ENCODE assay signal across 10 mouse cellular contexts in genomic region chr19:40434042-40434869, GRCm38 (mm10).
DNase-seq lines count a peak whose midpoint lies in the region; ATAC-seq lines count a peak whose summit lies in the region.
"Had no signal": no experiment of that assay in that cellular context is flagged by ENCODE, and none has a peak within 500 bp of the region (broad histone marks: within the 10 kb centered on the region; RNA-seq: fewer than 3 reads in every experiment).

No protein-coding gene starts in this region.

- H3K36me3 ChIP-seq in heart, embryonic 12.5 days = no peaks in the 10 kb centered on the region
- H3K36me3 ChIP-seq in hindbrain, embryonic 11.5 days (ENCODE audit: control insufficient read depth, insufficient read depth, low read length) = no peaks in the 10 kb centered on the region
- no peaks in the 10 kb centered on the region for H3K36me3 ChIP-seq in neural tube, embryonic 12.5 days
- H3K36me3 ChIP-seq: lung, embryonic 15.5 days had no signal

- H3K4me2 ChIP-seq in heart, embryonic 12.5 days = no peak overlapping the region
- no peak overlapping the region for H3K4me2 ChIP-seq in hindbrain, embryonic 11.5 days (replicated peaks; ENCODE audit: low read depth, low read length)
- H3K4me2 ChIP-seq in neural tube, embryonic 12.5 days (replicated peaks) = no peak overlapping the region
- H3K4me2 ChIP-seq: lung, embryonic 15.5 days had no signal

- peak overlapping the region; percentile 90 for H3K27ac ChIP-seq in heart, embryonic 12.5 days (ENCODE audit: poor library complexity, severe bottlenecking)
- peak overlapping the region; percentile 61; the same call in 1 of the 2 replicates for H3K27ac ChIP-seq in hindbrain, embryonic 11.5 days (ENCODE audit: low read depth, low read length)
- no peak overlapping the region; the same call in 1 of the 2 replicates for H3K27ac ChIP-seq in neural tube, embryonic 12.5 days
- H3K27ac ChIP-seq: lung, embryonic 15.5 days had no signal

- WGBS in heart, embryonic 12.5 days = 88% methylated on average over 10 of the region's 10 CpGs
- WGBS in hindbrain, embryonic 11.5 days = 64% methylated on average over 10 of the region's 10 CpGs
- 59% methylated on average over 10 of the region's 10 CpGs for WGBS in neural tube, embryonic 12.5 days

- no peak overlapping the region for H3K4me3 ChIP-seq in heart, embryonic 12.5 days
- no peak overlapping the region for H3K4me3 ChIP-seq in hindbrain, embryonic 11.5 days (ENCODE audit: low read depth, low read length)
- no peak overlapping the region for H3K4me3 ChIP-seq in neural tube, embryonic 12.5 days
- H3K4me3 ChIP-seq: lung, embryonic 15.5 days had no signal

- no peaks in the 10 kb centered on the region for H3K27me3 ChIP-seq in heart, embryonic 12.5 days (replicated peaks)
- no peaks in the 10 kb centered on the region for H3K27me3 ChIP-seq in hindbrain, embryonic 11.5 days (ENCODE audit: control insufficient read depth, insufficient read depth, low read length)
- H3K27me3 ChIP-seq in neural tube, embryonic 12.5 days (replicated peaks) = no peaks in the 10 kb centered on the region
- H3K27me3 ChIP-seq: lung, embryonic 15.5 days had no signal

- H3K4me1 ChIP-seq in heart, embryonic 12.5 days (replicated peaks) = peaks cover 86% of the 10 kb centered on the region
- H3K4me1 ChIP-seq in hindbrain, embryonic 11.5 days (replicated peaks; ENCODE audit: control insufficient read depth, insufficient read depth, low read length) = 0 out of 2 replicates have a peak, but pooled peaks cover 3% of the 10 kb centered on the region
- H3K4me1 ChIP-seq in neural tube, embryonic 12.5 days = peaks cover 22% of the 10 kb centered on the region

- no peak for ATAC-seq in heart, embryonic 12.5 days (ENCODE audit: insufficient number of reproducible peaks, low FRiP score)
- peak; percentile 93 for ATAC-seq in hindbrain, embryonic 11.5 days (ENCODE audit: low FRiP score)
- peak; percentile 94 for ATAC-seq in neural tube, embryonic 12.5 days (ENCODE audit: low FRiP score, low read depth)

- no peak overlapping the region for H3K9ac ChIP-seq in heart, embryonic 12.5 days
- H3K9ac ChIP-seq in hindbrain, embryonic 11.5 days (ENCODE audit: low read depth, low read length) = no peak overlapping the region
- no peak overlapping the region for H3K9ac ChIP-seq in neural tube, embryonic 12.5 days
- H3K9ac ChIP-seq: lung, embryonic 15.5 days had no signal

- DNase-seq in heart, adult 8-10 months (ENCODE audit: low spot score) = no peak
- peak; percentile 69 for DNase-seq in brain, embryonic 18.5 days (ENCODE audit: low read depth, low spot score)
- peak; percentile 56 for DNase-seq in hindbrain, embryonic 11.5 days (ENCODE audit: low spot score)
- no peak for DNase-seq in lung, postnatal 14 days
- DNase-seq in cerebellum, postnatal 4 days (ENCODE audit: low spot score in 2 of 2) = no peak
- DNase-seq in cerebellum, adult 11-12 months = no peak
- DNase-seq: kidney, postnatal 4 days had no signal

- H3K9me3 ChIP-seq in heart, embryonic 12.5 days (replicated peaks) = no peaks in the 10 kb centered on the region
- no peaks in the 10 kb centered on the region for H3K9me3 ChIP-seq in hindbrain, embryonic 11.5 days (ENCODE audit: control insufficient read depth, low read length)
- H3K9me3 ChIP-seq in neural tube, embryonic 12.5 days = no peaks in the 10 kb centered on the region
- H3K9me3 ChIP-seq: lung, embryonic 15.5 days had no signal

Comparison
In these comparisons a context has a peak if more than half of its experiments do, and no peak if none do; other contexts are left out.
1. DNase-seq: peak in brain, embryonic 18.5 days (single experiment) and hindbrain, embryonic 11.5 days (single experiment); none in heart, adult 8-10 months (single experiment), lung, postnatal 14 days (single experiment), cerebellum, postnatal 4 days (0 of 2) and cerebellum, adult 11-12 months (single experiment).